Mouse (Mus musculus): ENCODE data around the gene Fer. TPM values are rescaled to one million over a fixed set of nuclear protein-coding genes. Genes with fewer than 3 reads are reported as not detected.

Fer gene
- total RNA-seq, 2 experiments from 2014 or later = 4.2 to 13.6 TPM

GRCm38 (mm10) chr17:63970239-63970638 is 107.4 kb downstream of the Fer start:
- ATAC-seq (replicated peaks; ENCODE audit: low FRiP score, poor library complexity, severe bottlenecking) = no peak

- ATAC-seq (replicated peaks; ENCODE audit: low FRiP score, poor library complexity, severe bottlenecking) = no peak
These were observed 108.1 kb downstream of the Fer start for GRCm38 (mm10) chr17:63970939-63971338.

GRCm38 (mm10) chr17:63972181-63972580 is 109.3 kb downstream of the Fer start:
- no peak for ATAC-seq (replicated peaks; ENCODE audit: low FRiP score, poor library complexity, severe bottlenecking)

DNA sequence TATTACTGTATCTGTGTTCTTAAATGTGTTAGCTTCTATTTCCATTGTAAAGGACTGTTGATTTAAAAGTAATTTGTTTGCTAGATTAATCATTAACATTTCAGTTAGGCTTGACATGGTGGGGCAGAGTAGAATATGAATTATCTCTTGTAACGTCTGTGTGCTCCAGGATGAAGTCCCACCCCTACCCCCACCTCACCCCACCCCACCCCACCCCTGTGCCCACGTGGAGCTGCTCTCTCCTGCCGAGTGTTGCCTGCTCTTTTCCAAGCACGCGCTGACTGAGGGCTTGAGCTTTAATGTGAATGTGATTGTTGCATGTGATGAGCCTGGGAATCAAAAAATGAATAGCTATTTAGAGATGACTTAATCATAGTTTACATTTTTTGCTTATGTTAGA is 110.9 kb downstream of the Fer start:
- ATAC-seq (replicated peaks; ENCODE audit: low FRiP score, poor library complexity, severe bottlenecking) = peak; percentile 66; the same call in 1 of the 2 replicates

- no peak for ATAC-seq (replicated peaks; ENCODE audit: low FRiP score, poor library complexity, severe bottlenecking)
These were observed 111.4 kb downstream of the Fer start for GRCm38 (mm10) chr17:63974253-63974652.

DNA sequence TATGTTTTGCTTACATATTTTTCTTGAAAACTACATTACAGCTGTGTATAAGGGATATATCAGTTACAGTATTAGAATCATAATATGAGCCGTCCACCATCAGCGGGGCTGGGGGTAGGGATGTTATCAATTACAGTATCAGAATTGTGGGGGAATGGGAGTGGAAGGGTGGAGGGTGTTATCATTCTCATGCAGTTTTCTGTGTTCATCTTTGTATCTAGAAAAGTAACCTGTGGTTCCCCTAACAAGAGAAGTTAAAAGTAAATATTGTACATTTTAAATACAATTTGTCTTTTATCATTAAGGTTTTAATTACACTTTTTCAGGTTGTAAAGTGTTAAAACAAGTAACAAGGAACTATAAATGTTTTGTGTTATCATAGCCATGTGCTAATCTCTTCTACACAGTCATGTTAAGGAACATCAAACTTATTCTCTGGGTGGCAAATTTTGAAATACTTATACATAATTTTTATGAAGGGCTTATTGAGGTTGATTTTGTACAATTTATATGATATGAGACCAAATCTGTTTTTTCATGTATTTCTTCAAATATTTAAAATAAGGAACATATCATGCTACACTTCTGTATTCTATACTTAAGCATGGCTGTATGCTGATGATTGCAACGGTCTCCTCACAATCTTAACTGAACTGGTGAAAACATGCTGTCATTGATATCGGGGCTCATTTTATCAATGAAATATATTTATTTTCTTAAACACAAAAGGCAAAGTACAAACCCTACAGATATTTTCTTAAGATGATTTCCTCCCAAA is 116.1 kb downstream of the Fer start:
- ATAC-seq (replicated peaks; ENCODE audit: low FRiP score, poor library complexity, severe bottlenecking) = peak; percentile 27; the same call in 1 of the 2 replicates

GRCm38 (mm10) chr17:63980167-63980566 is 117.3 kb downstream of the Fer start:
- no peak for ATAC-seq (replicated peaks; ENCODE audit: low FRiP score, poor library complexity, severe bottlenecking)

GRCm38 (mm10) chr17:63988710-63989109 is 125.8 kb downstream of the Fer start:
- no peak for ATAC-seq (replicated peaks; ENCODE audit: low FRiP score, poor library complexity, severe bottlenecking)

- no peak for ATAC-seq (replicated peaks; ENCODE audit: low FRiP score, poor library complexity, severe bottlenecking)
These were observed 128.3 kb downstream of the Fer start for GRCm38 (mm10) chr17:63991160-63991559.

DNA sequence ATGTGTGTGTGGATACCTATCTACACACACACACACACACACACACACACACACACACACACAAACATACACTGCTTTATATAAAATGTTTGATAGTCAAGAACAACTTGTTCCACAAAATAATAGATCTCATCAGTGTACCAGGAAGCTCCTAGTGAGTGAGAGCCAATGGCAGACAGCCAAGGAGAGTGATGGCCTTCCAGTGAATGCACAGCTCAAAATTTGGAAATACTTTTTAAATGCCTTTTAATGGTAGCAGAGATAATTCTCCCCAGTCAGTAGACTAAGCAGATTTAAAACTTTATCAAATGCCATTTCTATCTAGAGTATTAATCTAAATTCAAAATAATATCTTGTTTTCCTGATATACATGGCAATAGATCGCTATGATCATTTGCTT is 133.1 kb downstream of the Fer start:
- no peak for ATAC-seq (replicated peaks; ENCODE audit: low FRiP score, poor library complexity, severe bottlenecking)

GRCm38 (mm10) chr17:63997643-63998042 is 134.8 kb downstream of the Fer start:
- ATAC-seq (replicated peaks; ENCODE audit: low FRiP score, poor library complexity, severe bottlenecking) = no peak

- no peak for ATAC-seq (replicated peaks; ENCODE audit: low FRiP score, poor library complexity, severe bottlenecking)
These were observed 140.6 kb downstream of the Fer start for GRCm38 (mm10) chr17:64003444-64003843.

- no peak for ATAC-seq (replicated peaks; ENCODE audit: low FRiP score, poor library complexity, severe bottlenecking)
These were observed 142.8 kb downstream of the Fer start for GRCm38 (mm10) chr17:64005575-64006249.

- ATAC-seq (replicated peaks; ENCODE audit: low FRiP score, poor library complexity, severe bottlenecking) = no peak
These were observed 153.7 kb downstream of the Fer start for GRCm38 (mm10) chr17:64016606-64017005.

GRCm38 (mm10) chr17:64018240-64018639 is 155.4 kb downstream of the Fer start:
- ATAC-seq (replicated peaks; ENCODE audit: low FRiP score, poor library complexity, severe bottlenecking) = no peak

DNA sequence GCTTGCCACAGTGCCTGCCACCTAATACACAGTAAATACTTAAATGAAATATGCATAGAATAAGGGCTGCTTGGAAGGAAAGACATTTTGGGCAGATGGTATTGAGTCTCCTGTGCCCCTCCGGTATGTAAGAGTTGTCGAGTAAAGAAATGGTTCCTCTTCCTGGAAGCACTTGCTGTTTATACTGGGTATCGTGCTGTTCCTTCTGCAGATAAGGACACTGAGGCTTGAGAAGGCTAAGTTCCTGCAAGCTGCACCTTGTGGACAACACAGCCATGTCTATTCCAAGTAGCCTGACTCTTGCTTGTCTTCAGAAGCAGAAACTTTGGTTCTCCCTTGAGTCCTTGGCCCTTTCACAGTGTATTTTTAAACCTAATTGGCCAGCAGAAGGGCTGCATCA is 156.0 kb downstream of the Fer start:
- no peak for ATAC-seq (replicated peaks; ENCODE audit: low FRiP score, poor library complexity, severe bottlenecking)

GRCm38 (mm10) chr17:64019646-64020045 is 156.8 kb downstream of the Fer start:
- no peak for ATAC-seq (replicated peaks; ENCODE audit: low FRiP score, poor library complexity, severe bottlenecking)

DNA sequence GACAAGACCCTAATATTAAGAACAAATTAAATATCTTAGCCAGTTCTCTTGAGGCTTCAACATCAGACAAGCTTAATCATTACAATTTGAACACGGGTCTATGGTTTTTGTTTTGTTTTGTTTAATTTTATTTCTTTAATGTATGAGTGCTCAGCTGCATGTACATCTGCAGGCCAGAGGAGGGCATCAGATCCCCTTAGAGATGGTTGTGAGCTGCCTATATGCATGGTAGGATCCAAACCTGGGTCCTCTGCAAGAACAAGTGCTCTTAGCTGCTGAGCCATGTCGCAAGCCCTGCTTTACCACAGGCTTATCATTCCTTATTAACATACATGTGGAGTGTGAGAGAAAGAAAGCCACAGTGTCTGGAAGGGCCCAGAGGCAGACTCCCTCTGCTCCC is 163.6 kb downstream of the Fer start:
- no peak for ATAC-seq (replicated peaks; ENCODE audit: low FRiP score, poor library complexity, severe bottlenecking)

GRCm38 (mm10) chr17:64041771-64042170 is 178.9 kb downstream of the Fer start:
- ATAC-seq (replicated peaks; ENCODE audit: low FRiP score, poor library complexity, severe bottlenecking) = no peak

GRCm38 (mm10) chr17:64045326-64045725 is 182.5 kb downstream of the Fer start:
- ATAC-seq (replicated peaks; ENCODE audit: low FRiP score, poor library complexity, severe bottlenecking) = no peak

DNA sequence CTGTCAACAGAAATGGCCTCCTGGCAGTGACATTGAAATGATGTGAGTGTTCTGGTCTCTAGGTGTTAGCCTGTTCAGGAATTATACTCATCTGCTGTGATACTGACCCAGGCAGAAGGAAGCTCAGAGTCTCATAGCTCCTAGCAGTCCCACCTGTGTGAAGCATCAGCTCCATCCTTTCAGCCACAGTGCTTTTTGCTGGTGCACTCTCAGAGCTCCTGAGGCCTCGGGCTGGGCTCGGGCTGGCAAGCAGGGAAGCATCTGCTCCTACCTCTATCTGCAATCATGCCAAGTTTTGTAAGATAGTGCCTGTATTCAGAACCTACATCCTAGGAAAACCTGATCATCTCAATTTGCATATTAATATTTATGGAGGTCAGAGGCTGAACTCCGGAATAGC is 183.7 kb downstream of the Fer start:
- no peak for ATAC-seq (replicated peaks; ENCODE audit: low FRiP score, poor library complexity, severe bottlenecking)
